Mouse (Mus musculus): ENCODE results near the gene Anp32b.

DNA sequence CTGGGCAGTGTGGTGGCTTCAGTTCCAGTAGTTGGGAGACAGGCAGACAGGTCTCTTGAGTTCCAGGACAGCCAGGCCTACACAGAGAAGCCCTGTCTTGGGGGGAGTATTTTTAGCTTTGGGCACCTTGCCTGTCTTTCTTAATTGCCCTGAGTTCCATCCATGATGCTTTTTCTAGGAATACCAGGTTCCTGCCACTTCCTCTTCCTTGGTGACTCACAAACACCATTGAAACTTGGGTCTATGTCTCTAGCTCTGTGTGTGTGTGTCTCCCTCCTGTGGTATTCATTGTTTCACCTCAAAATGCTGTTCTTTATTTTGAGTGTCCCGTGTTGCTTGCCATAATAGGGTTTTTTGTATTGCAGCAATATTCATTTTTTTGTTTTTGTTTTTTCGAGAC lies 7.7 kb downstream of the Anp32b start:
- no peak for TF ChIP-seq GATA1 (IDR thresholded peaks at IDR 0.05; ENCODE audit: low read length)
- no peak for TF ChIP-seq TAL1 (IDR thresholded peaks at IDR 0.05; ENCODE audit: low read length)
